Mouse (Mus musculus) C2C12 (cell line): ENCODE results near the gene Taok2. TPM values are rescaled to one million over a fixed set of nuclear protein-coding genes. Genes with fewer than 3 reads are reported as not detected.

ENCODE experiments used
- H3K27me3 ChIP-seq: one replicate; pipeline ENCODE4 v1.6.1; 2011; ENCODE audit not compliant: control insufficient read depth, insufficient read depth, insufficient read length
- H3K36me3 ChIP-seq: one replicate; pipeline ENCODE4 v1.6.1; 2011; ENCODE audit not compliant: control insufficient read depth, insufficient read depth
- H3K4me3 ChIP-seq: one replicate; pipeline ENCODE4 v1.5.1; 2011; ENCODE audit warnings: mild to moderate bottlenecking, control low read depth; ENCODE audit not compliant: poor library complexity, insufficient read depth, severe bottlenecking
- H3K79me2 ChIP-seq: one replicate; pipeline ENCODE4 v1.6.1; 2011; ENCODE audit not compliant: control insufficient read depth, insufficient read depth
- H3K79me3 ChIP-seq: one replicate; pipeline ENCODE4 v1.6.1; 2011; ENCODE audit warnings: low read depth, control low read depth
- H3ac ChIP-seq: one replicate; pipeline ENCODE3; 2011; ENCODE audit warnings: low read depth; ENCODE audit not compliant: control insufficient read depth, insufficient read length
- CEBPB ChIP-seq: IDR thresholded peaks from one replicate; pipeline ENCODE4 v1.6.1; 2011; ENCODE audit warnings: low read depth, mild to moderate bottlenecking, control low read depth, moderate library complexity
- CTCF ChIP-seq: IDR thresholded peaks from one replicate; pipeline ENCODE4 v1.5.1; 2011; ENCODE audit not compliant: control insufficient read depth, insufficient read depth, insufficient read length
- FOSL1 ChIP-seq: IDR thresholded peaks from one replicate; pipeline ENCODE4 v1.8.0; 2011; ENCODE audit warnings: mild to moderate bottlenecking, low read length; ENCODE audit not compliant: poor library complexity, insufficient read depth, severe bottlenecking
- MAX ChIP-seq: IDR thresholded peaks from one replicate; pipeline ENCODE4 v1.6.1; 2011; ENCODE audit warnings: mild to moderate bottlenecking, control low read depth
- MYOD1 ChIP-seq: IDR thresholded peaks from one replicate; pipeline ENCODE4 v1.6.1; 2011; ENCODE audit warnings: low read depth; ENCODE audit not compliant: control insufficient read depth, insufficient read length
- MYOG ChIP-seq: IDR thresholded peaks from one replicate; pipeline ENCODE4 v1.6.1; 2011; ENCODE audit not compliant: control insufficient read depth, insufficient read length; ENCODE audit errors: extremely low read depth
- USF1 ChIP-seq: IDR thresholded peaks from one replicate; pipeline ENCODE4 v1.6.1; 2011; ENCODE audit warnings: low read depth, mild to moderate bottlenecking, control low read depth, moderate library complexity
- polyA plus RNA-seq: library from polyadenylated mRNA; unstranded; fragments of >200 nt; fragmentation: generic; extraction: Trizol; gene quantifications from one replicate; pipeline ENCODE4 v1.2.1, GENCODE M21; 2012; ENCODE audit warnings: missing spikeins

The Taok2 gene
- polyA plus RNA-seq, 1 experiment: 27.9 TPM

DNA sequence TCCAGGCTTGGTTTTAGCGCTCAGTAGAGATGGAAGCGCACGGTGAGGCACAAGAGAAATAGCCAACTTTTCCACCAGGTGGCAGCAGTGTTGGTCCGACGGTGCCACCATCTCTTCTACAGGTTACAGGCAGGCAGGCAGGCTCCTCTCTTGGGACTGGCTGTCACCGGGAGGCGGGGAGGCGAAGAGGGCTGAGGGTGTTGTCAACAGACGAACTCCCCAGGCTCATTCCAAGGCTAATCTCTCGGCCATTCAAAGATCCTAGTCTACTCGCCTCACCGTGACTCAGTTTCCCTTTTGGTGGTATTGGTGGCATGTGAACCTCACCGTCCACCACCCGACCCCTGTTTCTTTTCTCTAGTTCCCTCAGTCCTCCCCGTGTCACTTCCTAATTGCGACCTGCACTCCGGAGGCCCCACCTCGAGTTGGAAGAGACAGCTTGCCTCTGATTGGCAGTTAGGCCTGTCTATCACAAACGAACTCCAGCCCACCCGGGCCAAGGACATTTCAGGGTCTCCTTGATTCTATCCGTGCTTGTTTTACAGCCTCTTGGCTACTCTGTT is 52.4 kb downstream of the Taok2 start:
- H3ac ChIP-seq: no peak overlapping the region
- H3K36me3 ChIP-seq: no peaks in the 10 kb centered on the region
- H3K79me2 ChIP-seq: no peaks in the 10 kb centered on the region
- H3K27me3 ChIP-seq: peaks cover 45% of the 10 kb centered on the region
- no peak overlapping the region for H3K4me3 ChIP-seq
- no peaks in the 10 kb centered on the region for H3K79me3 ChIP-seq
- no peak for TF ChIP-seq MAX
- TF ChIP-seq CTCF: peak; percentile 75

- no peaks in the 10 kb centered on the region for H3K36me3 ChIP-seq
- no peak within 1 kb of the TSS for H3ac ChIP-seq
- no peaks in the 10 kb centered on the region for H3K79me3 ChIP-seq
- no peak within 1 kb of the TSS for H3K4me3 ChIP-seq
- TF ChIP-seq CTCF (no peak), CEBPB (no peak), MYOG (no peak), USF1 (no peak), FOSL1 (no peak), MAX (no peak), MYOD1 (no peak)
- no peaks in the 10 kb centered on the region for H3K79me2 ChIP-seq
- H3K27me3 ChIP-seq: peaks cover 45% of the 10 kb centered on the region
Observed at GRCm38 (mm10) chr7:126831539-126831938, 53.0 kb downstream of the Taok2 start, which contains the start of gene 4930451I11Rik. Gene 4930451I11Rik (minus strand): TSS chr7:126831639.

GRCm38 (mm10) chr7:126825952-126826351 is 58.6 kb downstream of the Taok2 start:
- no peak for TF ChIP-seq MYOG
- no peak for TF ChIP-seq MAX
- TF ChIP-seq FOSL1: no peak
- no peak for TF ChIP-seq CTCF
- TF ChIP-seq MYOD1: no peak
- TF ChIP-seq CEBPB: no peak
- Histone ChIP-seq H3K79me3 (no peaks in the 10 kb centered on the region), H3K27me3 (peaks cover 70% of the 10 kb centered on the region), H3K79me2 (no peaks in the 10 kb centered on the region), H3ac (no peak overlapping the region), H3K36me3 (no peaks in the 10 kb centered on the region), H3K4me3 (no peak overlapping the region)

DNA sequence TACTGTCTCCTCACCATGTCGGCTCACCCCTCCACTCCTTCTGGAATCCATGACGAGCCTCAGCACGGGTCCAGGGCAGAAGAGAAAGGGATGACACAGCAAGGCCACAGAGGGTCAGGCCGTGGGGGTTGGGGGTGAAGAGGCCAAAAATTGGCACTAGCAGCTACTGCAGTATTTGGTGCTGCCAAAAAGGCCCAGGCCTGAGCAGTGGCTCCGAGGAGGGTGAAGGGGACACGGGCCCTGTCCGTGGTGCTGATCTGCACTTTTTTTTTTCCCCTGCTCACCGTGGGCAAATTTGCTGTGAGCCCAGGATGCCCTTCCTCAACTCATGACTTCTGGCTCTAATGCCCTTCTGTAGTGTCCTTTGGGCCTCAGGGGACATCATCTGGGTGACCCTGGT is 59.1 kb downstream of the Taok2 start:
- Histone ChIP-seq H3K36me3 (no peaks in the 10 kb centered on the region), H3K79me3 (no peaks in the 10 kb centered on the region), H3ac (no peak overlapping the region), H3K27me3 (peaks cover 68% of the 10 kb centered on the region), H3K79me2 (no peaks in the 10 kb centered on the region), H3K4me3 (no peak overlapping the region)
- TF ChIP-seq FOSL1 (no peak), CTCF (no peak), MYOD1 (no peak), MAX (no peak), USF1 (no peak), CEBPB (no peak), MYOG (no peak)

GRCm38 (mm10) chr7:126823940-126824339 is 60.6 kb downstream of the Taok2 start:
- Histone ChIP-seq H3K36me3 (no peaks in the 10 kb centered on the region), H3K79me3 (no peaks in the 10 kb centered on the region), H3K4me3 (no peak overlapping the region), H3K27me3 (peaks cover 53% of the 10 kb centered on the region), H3ac (no peak overlapping the region), H3K79me2 (no peaks in the 10 kb centered on the region)
- TF ChIP-seq MYOD1 (no peak), FOSL1 (no peak), CTCF (no peak), CEBPB (no peak), USF1 (no peak), MYOG (no peak), MAX (no peak)

DNA sequence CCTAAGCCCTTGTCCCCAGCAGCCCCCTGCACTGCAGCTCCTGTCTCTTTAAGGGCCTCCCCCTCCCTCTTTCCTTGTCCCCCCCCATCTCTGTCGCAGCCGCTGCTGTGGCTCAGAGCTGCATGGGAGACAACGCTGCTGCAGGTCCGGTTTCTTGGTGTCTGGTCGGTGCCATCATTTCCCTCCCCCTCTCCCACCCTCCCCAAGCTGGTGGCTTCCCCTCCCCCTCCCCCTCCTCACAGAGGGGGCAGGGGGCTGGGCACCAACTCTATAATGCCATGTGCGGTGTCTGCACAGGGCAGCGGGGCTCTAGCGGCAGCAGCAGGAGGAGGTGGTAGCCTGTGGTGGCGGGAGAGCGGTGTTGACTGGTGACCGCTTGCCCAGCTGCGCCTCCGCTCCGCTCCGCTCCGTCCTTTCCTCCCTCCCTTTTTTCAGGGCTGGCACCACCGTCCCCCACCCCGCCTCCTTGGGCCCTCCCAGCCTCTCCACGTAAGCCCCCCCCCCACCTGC is 61.2 kb downstream of the Taok2 start:
- TF ChIP-seq MAX: no peak
- H3K79me2 ChIP-seq: no peaks in the 10 kb centered on the region
- no peak overlapping the region for H3K4me3 ChIP-seq
- H3K27me3 ChIP-seq: peaks cover 47% of the 10 kb centered on the region
- H3K79me3 ChIP-seq: no peaks in the 10 kb centered on the region
- H3ac ChIP-seq: no peak overlapping the region
- H3K36me3 ChIP-seq: no peaks in the 10 kb centered on the region
